Mouse (Mus musculus) forebrain, embryonic 12.5 days (tissue): Measurements from ENCODE around the gene Olfr1015. TPM values are rescaled to one million over a fixed set of nuclear protein-coding genes. Genes with fewer than 3 reads are reported as not detected.

Experiments used
- ATAC-seq: fragments of 200-750 bp; cut with Nextera tagmentation; 2 replicates; pipeline ENCODE4 v1.8.0; 2017; ENCODE audit warnings: moderate TSS enrichment; ENCODE audit not compliant: low FRiP score
- H3K27ac ChIP-seq: fragments of 300-500 bp; sonication (generic); 2 replicates; pipeline ENCODE4 v1.5.1; 2016; ENCODE audit warnings: mild to moderate bottlenecking
- H3K27me3 ChIP-seq: fragments of 300-500 bp; sonication (generic); 2 replicates; pipeline ENCODE4 v1.6.1; 2016; ENCODE audit warnings: mild to moderate bottlenecking
- H3K36me3 ChIP-seq: fragments of 300-500 bp; sonication (generic); replicated peaks from 2 replicates; pipeline ENCODE4 v1.6.1; 2016; ENCODE audit warnings: mild to moderate bottlenecking
- H3K4me1 ChIP-seq: fragments of 300-500 bp; sonication (generic); 2 replicates; pipeline ENCODE4 v1.6.1; 2016
- H3K4me2 ChIP-seq: fragments of 300-500 bp; sonication (generic); 2 replicates; pipeline ENCODE4 v1.6.1; 2016; ENCODE audit warnings: mild to moderate bottlenecking, moderate library complexity
- H3K4me3 ChIP-seq: fragments of 300-500 bp; sonication (generic); replicated peaks from 2 replicates; pipeline ENCODE4 v1.5.1; 2016; ENCODE audit warnings: mild to moderate bottlenecking
- H3K9ac ChIP-seq: fragments of 300-500 bp; sonication (generic); 2 replicates; pipeline ENCODE4 v1.6.1; 2016; ENCODE audit warnings: mild to moderate bottlenecking
- H3K9me3 ChIP-seq: fragments of 300-500 bp; sonication (generic); 2 replicates; pipeline ENCODE4 v1.6.1; 2016
- WGBS: fragments of 180-500 bp; shearing (Covaris S2); methylation state at CpG from one replicate; pipeline ENCODE4 v1.1.7; 2016; 5-methylcytosine and 5-hydroxymethylcytosine counted together
- polyA plus RNA-seq: library from polyadenylated mRNA; unstranded; fragments of >200 nt; fragmentation: Nextera tagmentation; extraction: Ambion mirVana; gene quantifications from 2 replicates; pipeline ENCODE4 v1.2.1, GENCODE M21; 2016

Gene Olfr1015
- not detected in 2 replicates for polyA plus RNA-seq

GRCm38 (mm10) chr2:85781717-85782116 is at the start of gene Olfr1015:
Gene Olfr1015 (plus strand): TSS chr2:85782017.
- no peak for ATAC-seq
- no peak within 1 kb of the TSS for H3K4me3 ChIP-seq
- no peak within 1 kb of the TSS for H3K4me2 ChIP-seq
- H3K27ac ChIP-seq: no peak within 1 kb of the TSS
- no peaks in the 10 kb centered on the region for H3K9me3 ChIP-seq
- no peaks in the 10 kb centered on the region for H3K4me1 ChIP-seq
- H3K27me3 ChIP-seq: no peaks in the 10 kb centered on the region
- H3K36me3 ChIP-seq: no peaks in the 10 kb centered on the region
- H3K9ac ChIP-seq: no peak within 1 kb of the TSS

- 86% methylated on average over 4 of the region's 4 CpGs for WGBS
- H3K9me3 ChIP-seq: no peaks in the 10 kb centered on the region
- no peak overlapping the region for H3K27ac ChIP-seq
- no peaks in the 10 kb centered on the region for H3K36me3 ChIP-seq
- H3K4me3 ChIP-seq: no peak overlapping the region
- no peak for ATAC-seq
- H3K4me1 ChIP-seq: no peaks in the 10 kb centered on the region
- no peak overlapping the region for H3K4me2 ChIP-seq
- H3K9ac ChIP-seq: no peak overlapping the region
- no peaks in the 10 kb centered on the region for H3K27me3 ChIP-seq
Measured at GRCm38 (mm10) chr2:85753822-85754221, 28.0 kb upstream of the Olfr1015 start.

GRCm38 (mm10) chr2:85762666-85763065 is 19.2 kb upstream of the Olfr1015 start, which contains the start of gene Olfr1012:
Gene Olfr1012 (minus strand): TSS chr2:85762766.
- Histone ChIP-seq H3K27me3 (no peaks in the 10 kb centered on the region), H3K4me1 (no peaks in the 10 kb centered on the region), H3K4me3 (no peak within 1 kb of the TSS), H3K4me2 (no peak within 1 kb of the TSS), H3K36me3 (no peaks in the 10 kb centered on the region), H3K27ac (no peak within 1 kb of the TSS), H3K9me3 (no peaks in the 10 kb centered on the region), H3K9ac (no peak within 1 kb of the TSS)
- no peak for ATAC-seq
- WGBS: 87% methylated on average over 1 of the region's 1 CpGs

- no peaks in the 10 kb centered on the region for H3K27me3 ChIP-seq
- no peak within 1 kb of the TSS for H3K4me3 ChIP-seq
- H3K9ac ChIP-seq: no peak within 1 kb of the TSS
- ATAC-seq: no peak
- no peak within 1 kb of the TSS for H3K4me2 ChIP-seq
- no peaks in the 10 kb centered on the region for H3K36me3 ChIP-seq
- no peaks in the 10 kb centered on the region for H3K9me3 ChIP-seq
- no peaks in the 10 kb centered on the region for H3K4me1 ChIP-seq
- no peak within 1 kb of the TSS for H3K27ac ChIP-seq
Measured at GRCm38 (mm10) chr2:85766798-85767197, 15.0 kb upstream of the Olfr1015 start, which contains the start of gene Olfr1013. Gene Olfr1013 (plus strand): TSS chr2:85767098.

GRCm38 (mm10) chr2:85772413-85772812 is 9.4 kb upstream of the Olfr1015 start, which contains the start of gene Olfr1014:
Gene Olfr1014 (plus strand): TSS chr2:85772713.
- ATAC-seq: no peak
- Histone ChIP-seq H3K4me2 (no peak within 1 kb of the TSS), H3K27ac (no peak within 1 kb of the TSS), H3K9me3 (no peaks in the 10 kb centered on the region), H3K4me1 (no peaks in the 10 kb centered on the region), H3K4me3 (no peak within 1 kb of the TSS), H3K36me3 (no peaks in the 10 kb centered on the region), H3K27me3 (no peaks in the 10 kb centered on the region), H3K9ac (no peak within 1 kb of the TSS)

- no peaks in the 10 kb centered on the region for H3K4me1 ChIP-seq
- H3K4me2 ChIP-seq: no peak overlapping the region
- ATAC-seq: no peak
- no peaks in the 10 kb centered on the region for H3K36me3 ChIP-seq
- no peak overlapping the region for H3K4me3 ChIP-seq
- no peak overlapping the region for H3K9ac ChIP-seq
- no peaks in the 10 kb centered on the region for H3K9me3 ChIP-seq
- H3K27ac ChIP-seq: no peak overlapping the region
- H3K27me3 ChIP-seq: no peaks in the 10 kb centered on the region
- 17% methylated on average over 2 of the region's 2 CpGs for WGBS
Measured at GRCm38 (mm10) chr2:85792331-85792730, 10.5 kb downstream of the Olfr1015 start.

- WGBS: 89% methylated on average over 2 of the region's 2 CpGs
- no peaks in the 10 kb centered on the region for H3K27me3 ChIP-seq
- H3K4me3 ChIP-seq: no peak within 1 kb of the TSS
- H3K36me3 ChIP-seq: no peaks in the 10 kb centered on the region
- ATAC-seq: no peak
- H3K4me1 ChIP-seq: no peaks in the 10 kb centered on the region
- no peak within 1 kb of the TSS for H3K9ac ChIP-seq
- H3K4me2 ChIP-seq: no peak within 1 kb of the TSS
- no peaks in the 10 kb centered on the region for H3K9me3 ChIP-seq
- H3K27ac ChIP-seq: no peak within 1 kb of the TSS
Measured at GRCm38 (mm10) chr2:85802444-85802843, 20.6 kb downstream of the Olfr1015 start, which contains the start of gene Olfr1016. Gene Olfr1016 (minus strand): TSS chr2:85802544.

- no peak for ATAC-seq
- no peaks in the 10 kb centered on the region for H3K27me3 ChIP-seq
- no peaks in the 10 kb centered on the region for H3K9me3 ChIP-seq
- no peaks in the 10 kb centered on the region for H3K4me1 ChIP-seq
- no peak overlapping the region for H3K4me2 ChIP-seq
- no peaks in the 10 kb centered on the region for H3K36me3 ChIP-seq
- no peak overlapping the region for H3K4me3 ChIP-seq
- H3K9ac ChIP-seq: no peak overlapping the region
- H3K27ac ChIP-seq: no peak overlapping the region
- 90% methylated on average over 4 of the region's 4 CpGs for WGBS
Measured at GRCm38 (mm10) chr2:85804501-85804900, 22.7 kb downstream of the Olfr1015 start.

GRCm38 (mm10) chr2:85818179-85818578 is 36.4 kb downstream of the Olfr1015 start, which contains the start of gene Olfr1018:
Gene Olfr1018 (plus strand): TSS chr2:85818479.
- no peak for ATAC-seq
- H3K27me3 ChIP-seq: no peaks in the 10 kb centered on the region
- no peak within 1 kb of the TSS for H3K4me3 ChIP-seq
- H3K9me3 ChIP-seq: no peaks in the 10 kb centered on the region
- H3K4me1 ChIP-seq: no peaks in the 10 kb centered on the region
- H3K9ac ChIP-seq: no peak within 1 kb of the TSS
- H3K4me2 ChIP-seq: no peak within 1 kb of the TSS
- H3K27ac ChIP-seq: no peak within 1 kb of the TSS
- no peaks in the 10 kb centered on the region for H3K36me3 ChIP-seq

Other genes starting within 250 kb of the Olfr1015 start
- gene Olfr996, start 202.8 kb upstream of the Olfr1015 start, polyA plus RNA-seq: not detected in 2 replicates
- gene Olfr998, start 193.1 kb upstream of the Olfr1015 start, polyA plus RNA-seq: not detected in 2 replicates
- not detected in 2 replicates for gene Olfr1000, start 170.1 kb upstream of the Olfr1015 start, polyA plus RNA-seq
- not detected in 2 replicates for gene Olfr1002, start 131.3 kb upstream of the Olfr1015 start, polyA plus RNA-seq
- gene Olfr154, start 117.6 kb upstream of the Olfr1015 start, polyA plus RNA-seq: not detected in 2 replicates
- gene Olfr1006, start 103.2 kb upstream of the Olfr1015 start, polyA plus RNA-seq: not detected in 2 replicates
- gene Olfr1008, start 92.6 kb upstream of the Olfr1015 start, polyA plus RNA-seq: not detected in 2 replicates
- not detected in 2 replicates for gene Olfr1009, start 66.6 kb upstream of the Olfr1015 start, polyA plus RNA-seq
- gene Olfr1012, start 19.3 kb upstream of the Olfr1015 start, polyA plus RNA-seq: not detected in 2 replicates
- gene Olfr1013, start 14.9 kb upstream of the Olfr1015 start, polyA plus RNA-seq: not detected in 2 replicates
- gene Olfr1014, start 9.3 kb upstream of the Olfr1015 start, polyA plus RNA-seq: not detected in 2 replicates
- not detected in 2 replicates for gene Olfr1016, start 20.5 kb downstream of the Olfr1015 start, polyA plus RNA-seq
- not detected in 2 replicates for gene Olfr1018, start 36.5 kb downstream of the Olfr1015 start, polyA plus RNA-seq
- gene Olfr1019, start 63.5 kb downstream of the Olfr1015 start, polyA plus RNA-seq: not detected in 2 replicates
- gene Olfr1020, start 65.0 kb downstream of the Olfr1015 start, polyA plus RNA-seq: not detected in 2 replicates
- gene Olfr1022, start 86.6 kb downstream of the Olfr1015 start, polyA plus RNA-seq: not detected in 2 replicates
- gene Olfr1023, start 103.6 kb downstream of the Olfr1015 start, polyA plus RNA-seq: not detected in 2 replicates
- not detected in 2 replicates for gene Olfr1024, start 123.0 kb downstream of the Olfr1015 start, polyA plus RNA-seq
- gene Olfr1025-ps1, start 133.2 kb downstream of the Olfr1015 start, polyA plus RNA-seq: not detected in 2 replicates
- not detected in 2 replicates for gene Olfr1026, start 139.5 kb downstream of the Olfr1015 start, polyA plus RNA-seq
- not detected in 2 replicates for gene Olfr1028, start 168.4 kb downstream of the Olfr1015 start, polyA plus RNA-seq
- gene Olfr1029, start 191.9 kb downstream of the Olfr1015 start, polyA plus RNA-seq: not detected in 2 replicates
- not detected in 2 replicates for gene Olfr1030, start 197.3 kb downstream of the Olfr1015 start, polyA plus RNA-seq
- not detected in 2 replicates for gene Olfr1031, start 208.3 kb downstream of the Olfr1015 start, polyA plus RNA-seq
- not detected in 2 replicates for gene Olfr1032, start 223.5 kb downstream of the Olfr1015 start, polyA plus RNA-seq
- not detected in 2 replicates for gene Olfr1033, start 238.6 kb downstream of the Olfr1015 start, polyA plus RNA-seq